Mouse (Mus musculus): ENCODE measurements around the gene Szrd1.

DNA sequence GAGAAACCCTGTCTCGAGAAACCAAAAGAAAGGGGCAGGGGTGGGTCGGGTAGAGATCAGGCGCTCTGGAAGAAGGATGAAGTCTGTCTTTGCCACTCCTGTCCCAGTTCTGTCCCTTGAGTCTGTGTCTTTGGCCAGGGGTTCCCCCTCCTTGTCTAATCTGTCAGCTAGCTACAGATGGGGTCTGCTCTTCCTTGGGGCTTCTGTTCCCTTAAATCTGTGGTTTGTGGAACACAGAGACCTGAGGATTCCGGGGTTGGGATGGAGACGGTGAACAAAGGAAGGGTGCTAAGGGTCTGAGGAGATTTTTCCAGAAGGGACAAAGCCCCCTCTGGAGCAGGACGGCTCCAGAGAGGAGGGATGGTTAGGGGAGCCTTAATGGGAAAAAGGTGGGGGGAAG is 51.5 kb downstream of the Szrd1 start, which contains the start of gene Spata21:
- TF ChIP-seq CTCF (IDR thresholded peaks at IDR 0.05; ENCODE audit: control insufficient read depth, insufficient read depth, insufficient read length): no peak
- TF ChIP-seq CEBPB (IDR thresholded peaks at IDR 0.05; ENCODE audit: low read depth): no peak
- no peak for TF ChIP-seq USF1 (IDR thresholded peaks at IDR 0.05; ENCODE audit: low read depth)
- TF ChIP-seq FOSL1 (IDR thresholded peaks at IDR 0.05; ENCODE audit: insufficient read depth, low read length, poor library complexity, severe bottlenecking): no peak

Measured in C2C12 (cell line).